Mouse (Mus musculus) induced T-regulatory cell, adult 2 months (primary cell): ENCODE results near the gene Tspear.
"Not testable (repeated sequence)": the region's sequence is repeated elsewhere in the genome, so short reads cannot be mapped to it uniquely, and the experiment has no call there.

Experiments used
- DNase-seq: peaks from one replicate; pipeline ENCODE4 v3.0.0-alpha.2; 2012; ENCODE audit warnings: low read depth

The Tspear gene

GRCm38 (mm10) chr10:77685895-77686664, at the start of gene Tspear:
Tspear (plus strand) TSS chr10:77686569.
- no peak for DNase-seq

- DNase-seq = no peak
Measured at GRCm38 (mm10) chr10:77638956-77639355, 47.4 kb upstream of the Tspear start.

GRCm38 (mm10) chr10:77643160-77643559, 43.2 kb upstream of the Tspear start:
- no peak for DNase-seq

- no peak for DNase-seq
Measured at GRCm38 (mm10) chr10:77645571-77645970, 40.8 kb upstream of the Tspear start.

GRCm38 (mm10) chr10:77647461-77647860, 38.9 kb upstream of the Tspear start:
- no peak for DNase-seq

GRCm38 (mm10) chr10:77647901-77648300, 38.5 kb upstream of the Tspear start:
- DNase-seq = no peak

GRCm38 (mm10) chr10:77652046-77652445, 34.3 kb upstream of the Tspear start:
- no peak for DNase-seq

- no peak for DNase-seq
Measured at GRCm38 (mm10) chr10:77658286-77658994, 27.9 kb upstream of the Tspear start.

GRCm38 (mm10) chr10:77663949-77664665, 22.3 kb upstream of the Tspear start:
- no peak for DNase-seq

- DNase-seq = no peak
Measured at GRCm38 (mm10) chr10:77666342-77666741, 20.0 kb upstream of the Tspear start.

- DNase-seq = no peak
Measured at GRCm38 (mm10) chr10:77667402-77667801, 19.0 kb upstream of the Tspear start.

GRCm38 (mm10) chr10:77670710-77671109, 15.7 kb upstream of the Tspear start:
- DNase-seq = no peak

- no peak for DNase-seq
Measured at GRCm38 (mm10) chr10:77671519-77671918, 14.8 kb upstream of the Tspear start.

GRCm38 (mm10) chr10:77673765-77674164, 12.6 kb upstream of the Tspear start:
- no peak for DNase-seq

- peak; percentile 32 for DNase-seq
Measured at GRCm38 (mm10) chr10:77677562-77677961, 8.8 kb upstream of the Tspear start.

GRCm38 (mm10) chr10:77682994-77683393, 3.4 kb upstream of the Tspear start:
- DNase-seq = no peak

GRCm38 (mm10) chr10:77684181-77684580, 2.2 kb upstream of the Tspear start:
- no peak for DNase-seq

- no peak for DNase-seq
Measured at GRCm38 (mm10) chr10:77687021-77687420, 652 bp downstream of the Tspear start.

- DNase-seq = not testable (repeated sequence)
Measured at GRCm38 (mm10) chr10:77690356-77690807, 4.0 kb downstream of the Tspear start, which contains the start of gene Gm19402. Gm19402 (minus strand) TSS chr10:77690757.

GRCm38 (mm10) chr10:77697133-77697532, 10.8 kb downstream of the Tspear start, which contains the start of gene Gm9508:
Gm9508 (minus strand) TSS chr10:77697233.
- DNase-seq = no peak

GRCm38 (mm10) chr10:77706326-77706725, 20.0 kb downstream of the Tspear start, which contains the start of gene Gm10272:
Gm10272 (plus strand) TSS chr10:77706626.
- DNase-seq = no peak

GRCm38 (mm10) chr10:77709831-77710230, 23.5 kb downstream of the Tspear start:
- DNase-seq = no peak
